Mouse (Mus musculus): ENCODE data around the gene Igfn1. TPM values are rescaled to one million over a fixed set of nuclear protein-coding genes. Genes with fewer than 3 reads are reported as not detected.
A peak's percentile ranks its signal among the peaks of the same experiment; 100 is the strongest.

The Igfn1 gene
- total and polyA plus RNA-seq, 3 experiments = not detected

DNA sequence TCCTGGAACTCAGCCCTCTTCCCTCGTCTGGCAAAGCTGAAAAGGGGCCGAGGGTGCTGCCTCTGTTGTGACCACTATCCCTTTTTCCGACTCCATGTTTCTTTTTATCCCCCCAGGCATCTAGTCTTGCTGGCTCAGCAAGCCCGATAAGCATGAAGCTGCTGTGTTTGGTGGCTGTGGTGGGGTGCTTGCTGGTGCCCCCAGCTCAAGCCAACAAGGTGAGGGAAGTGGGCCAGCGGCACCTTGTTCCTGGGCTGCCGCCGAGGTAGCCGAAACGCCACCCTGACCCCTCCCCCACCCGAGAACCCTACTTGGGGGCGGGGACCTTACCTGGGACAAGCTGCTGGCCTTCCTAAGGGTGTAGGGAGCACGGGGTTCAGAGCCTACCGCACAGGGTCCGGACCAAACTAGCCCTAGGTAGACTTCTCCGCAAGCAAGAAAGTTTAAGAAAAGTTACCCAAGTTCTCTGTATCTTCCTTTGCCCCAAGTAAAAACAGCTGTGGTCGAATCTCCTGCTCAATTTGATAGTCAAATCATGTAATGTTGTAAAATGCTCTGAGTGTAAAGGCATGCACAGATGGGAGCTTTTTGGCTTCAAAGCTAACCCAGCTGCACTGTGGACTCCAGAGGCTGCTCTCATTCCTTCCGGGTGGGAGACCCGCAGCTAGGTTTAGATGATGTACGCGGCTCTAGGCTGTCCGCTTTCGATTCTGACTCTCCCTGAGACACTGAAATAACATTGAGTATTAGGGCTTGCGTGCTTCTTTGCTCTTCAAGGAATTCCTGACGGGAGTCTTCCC lies 12.4 kb upstream of the Igfn1 start:
- Histone ChIP-seq H3K4me1 (ENCODE audit: control insufficient read depth in 1 of 2, insufficient read depth in 2 of 2) (peaks cover 3 to 13% of the 10 kb centered on the region in 2 experiments), H3K4me3 (replicated peaks in 1 of 3; ENCODE audit: low read depth in 2 of 3, low read length in 2 of 3, poor library complexity in 1 of 3) (peak overlapping the region; percentile 87 to 88 (median 88)), H3K36me3 (replicated peaks in 1 of 2; ENCODE audit: control insufficient read depth in 1 of 2, insufficient read depth in 1 of 2, low read length in 1 of 2) (peaks cover 3 to 34% of the 10 kb centered on the region in 2 experiments), H3K27ac (ENCODE audit: insufficient read depth, low read depth) (peak overlapping the region; percentile 31; the same call in 1 of the 2 replicates), H3K4me2 (ENCODE audit: insufficient read depth, low read depth, poor library complexity, severe bottlenecking) (peak overlapping the region; percentile 90), H3K9me3 (replicated peaks; ENCODE audit: low read length) (no peaks in the 10 kb centered on the region), H3K9ac (ENCODE audit: insufficient read depth, low read depth) (peak overlapping the region; percentile 79), H3K27me3 (replicated peaks) (peaks cover 4% of the 10 kb centered on the region), H3K79me2 (replicated peaks; ENCODE audit: control insufficient read depth, extremely low read depth, insufficient read depth, poor library complexity, severe bottlenecking) (no peaks in the 10 kb centered on the region)
- TF ChIP-seq ELF1 (IDR thresholded peaks at IDR 0.05; ENCODE audit: low read depth, low read length) (peak; percentile 50), MAZ (IDR thresholded peaks at IDR 0.05; ENCODE audit: low read depth, low read length) (no peak), CHD2 (IDR thresholded peaks at IDR 0.05; ENCODE audit: low read length) (no peak; the same call in 1 of the 2 replicates), SIN3A (IDR thresholded peaks at IDR 0.05; ENCODE audit: low read length) (peak; percentile 36), MEF2A (IDR thresholded peaks at IDR 0.05; ENCODE audit: borderline replicate concordance, low read depth, low read length) (no peak), POLR2A (IDR thresholded peaks at IDR 0.05; ENCODE audit: low read depth, low read length) (0 out of 2 replicates have a peak, but pooled peaks have one; percentile 38), TCF12 (IDR thresholded peaks at IDR 0.05; ENCODE audit: low read depth, low read length) (no peak; the same call in 1 of the 2 replicates), ETS1 (conservative IDR thresholded peaks at IDR 0.05; ENCODE audit: low read depth, low read length) (peak; percentile 21; the same call in 1 of the 2 replicates), TBP (conservative IDR thresholded peaks at IDR 0.05; ENCODE audit: low read depth, low read length) (peak; percentile 57; the same call in 1 of the 2 replicates), EP300 (IDR thresholded peaks at IDR 0.05; ENCODE audit: low read length) (peak; percentile 31; the same call in 1 of the 2 replicates), JUN (IDR thresholded peaks at IDR 0.05; ENCODE audit: insufficient read depth, low read depth, low read length) (no peak), MXI1 (IDR thresholded peaks at IDR 0.05; ENCODE audit: low read depth, low read length) (no peak), MAFK (IDR thresholded peaks at IDR 0.05; ENCODE audit: insufficient replicate concordance, low read length) (no peak), MYC (IDR thresholded peaks at IDR 0.05; ENCODE audit: low read depth, low read length) (peak; percentile 44; the same call in 1 of the 2 replicates), ZNF384 (IDR thresholded peaks at IDR 0.05; ENCODE audit: low read depth, low read length) (no peak)
- peak; percentile 60 for DNase-seq (ENCODE audit: extremely low read depth)
- dilution Hi-C loops (cut with MboI; ENCODE audit: extremely low pct_ligation_motif_present, extremely low pct_unique_long_range_greater_than_20kb, low sequenced_read_pairs) (no loop called here), in situ Hi-C loops (cut with MboI; ENCODE audit: low pct_ligation_motif_present, low pct_unique_long_range_greater_than_20kb, low sequenced_read_pairs) (no loop called here)

DNA sequence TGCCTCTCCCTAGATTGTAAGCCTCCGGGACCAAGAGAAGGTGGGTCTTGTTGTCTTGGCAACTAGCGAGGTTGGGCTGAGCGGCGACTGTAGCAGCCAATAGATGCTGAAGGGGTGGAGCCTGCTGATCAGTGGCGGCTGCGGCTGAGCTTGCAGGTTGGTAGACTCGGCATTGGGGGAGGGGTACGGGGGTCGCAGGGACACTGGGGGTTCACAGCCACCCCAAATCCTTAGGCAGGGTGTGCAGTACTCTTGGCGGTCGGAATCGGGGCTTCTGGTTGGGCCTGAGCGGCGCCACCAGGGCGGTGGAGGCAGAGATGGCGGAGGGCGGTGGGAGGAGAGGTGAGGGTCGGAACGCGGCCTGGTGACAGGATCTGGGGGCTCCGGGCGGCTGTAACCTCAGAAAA lies 11.8 kb upstream of the Igfn1 start:
- in situ Hi-C loops (cut with MboI; ENCODE audit: low pct_ligation_motif_present, low pct_unique_long_range_greater_than_20kb, low sequenced_read_pairs) = no loop called here
- TF ChIP-seq UBTF (IDR thresholded peaks at IDR 0.05; ENCODE audit: low read depth, low read length) (no peak), BHLHE40 (IDR thresholded peaks at IDR 0.05; ENCODE audit: low read depth, low read length) (no peak), POLR2A (IDR thresholded peaks at IDR 0.05; ENCODE audit: low read depth, low read length) (peak; percentile 25; the same call in 1 of the 2 replicates), ELF1 (IDR thresholded peaks at IDR 0.05; ENCODE audit: low read depth, low read length) (peak; percentile 48; the same call in 1 of the 2 replicates), E2F4 (IDR thresholded peaks at IDR 0.05; ENCODE audit: insufficient replicate concordance, low read depth, low read length) (no peak), MEF2A (IDR thresholded peaks at IDR 0.05; ENCODE audit: borderline replicate concordance, low read depth, low read length) (0 out of 2 replicates have a peak, but pooled peaks have one; percentile 5), CHD2 (IDR thresholded peaks at IDR 0.05; ENCODE audit: low read length) (peak; percentile 81), MXI1 (IDR thresholded peaks at IDR 0.05; ENCODE audit: low read depth, low read length) (peak; percentile 96)
- dilution Hi-C loops (cut with MboI; ENCODE audit: extremely low pct_ligation_motif_present, extremely low pct_unique_long_range_greater_than_20kb, low sequenced_read_pairs) = no loop called here
- peak overlapping the region; percentile 90 for H3K4me2 ChIP-seq (ENCODE audit: insufficient read depth, low read depth, poor library complexity, severe bottlenecking)
- H3K27ac ChIP-seq (ENCODE audit: insufficient read depth, low read depth) = peak overlapping the region; percentile 31
- H3K9me3 ChIP-seq (replicated peaks; ENCODE audit: low read length) = no peaks in the 10 kb centered on the region
- peaks cover 3 to 19% of the 10 kb centered on the region in 2 experiments for H3K4me1 ChIP-seq (ENCODE audit: control insufficient read depth in 1 of 2, insufficient read depth in 2 of 2)
- peak overlapping the region; percentile 79 for H3K9ac ChIP-seq (ENCODE audit: insufficient read depth, low read depth)
- H3K36me3 ChIP-seq (replicated peaks in 1 of 2; ENCODE audit: control insufficient read depth in 1 of 2, insufficient read depth in 1 of 2, low read length in 1 of 2) = peaks cover 3 to 27% of the 10 kb centered on the region in 2 experiments
- H3K27me3 ChIP-seq (replicated peaks) = peaks cover 4% of the 10 kb centered on the region
- peak overlapping the region; percentile 87 to 88 (median 88) for H3K4me3 ChIP-seq (replicated peaks in 1 of 3; ENCODE audit: low read depth in 2 of 3, low read length in 2 of 3, poor library complexity in 1 of 3)
- no peaks in the 10 kb centered on the region for H3K79me2 ChIP-seq (replicated peaks; ENCODE audit: control insufficient read depth, extremely low read depth, insufficient read depth, poor library complexity, severe bottlenecking)
- DNase-seq (ENCODE audit: extremely low read depth) = peak; percentile 89

All from CH12.LX (cell line).